ENCODE assay signal across 18 mouse cellular contexts in genomic region chr11:79215539-79215938, GRCm38 (mm10). TPM values are rescaled to one million over a fixed set of nuclear protein-coding genes. Genes with fewer than 3 reads are reported as not detected.
DNase-seq lines count a peak whose midpoint lies in the region; ATAC-seq lines count a peak whose summit lies in the region.
"Had no signal": no experiment of that assay in that cellular context is flagged by ENCODE, and none has a peak within 500 bp of the region (broad histone marks: within the 10 kb centered on the region; RNA-seq: fewer than 3 reads in every experiment).

No protein-coding gene starts in this region.

- WGBS in heart, embryonic 13.5 days, result 53% methylated on average over 2 of the region's 2 CpGs
- 65% methylated on average over 2 of the region's 2 CpGs for WGBS in kidney, embryonic 14.5 days

- no peak overlapping the region for H3K4me2 ChIP-seq in heart, embryonic 13.5 days
- H3K4me2 ChIP-seq in kidney, embryonic 14.5 days (replicated peaks; ENCODE audit: low read depth, low read length), result no peak overlapping the region
- H3K4me2 ChIP-seq: embryonic facial prominence, embryonic 15.5 days; midbrain, embryonic 12.5 days had no signal

- no peak overlapping the region for H3K4me3 ChIP-seq in heart, embryonic 13.5 days
- no peak overlapping the region for H3K4me3 ChIP-seq in kidney, embryonic 14.5 days (ENCODE audit: low read length)
- H3K4me3 ChIP-seq: embryonic facial prominence, embryonic 15.5 days; midbrain, embryonic 12.5 days had no signal

- H3K4me1 ChIP-seq in heart, embryonic 13.5 days, result peaks cover 20% of the 10 kb centered on the region
- peaks cover 4% of the 10 kb centered on the region; the same call in 1 of the 2 replicates for H3K4me1 ChIP-seq in kidney, embryonic 14.5 days (ENCODE audit: control insufficient read depth, insufficient read depth, low read length)
- H3K4me1 ChIP-seq: midbrain, embryonic 12.5 days had no signal

- H3K36me3 ChIP-seq in heart, embryonic 13.5 days, result no peaks in the 10 kb centered on the region
- no peaks in the 10 kb centered on the region for H3K36me3 ChIP-seq in kidney, embryonic 14.5 days (ENCODE audit: control insufficient read depth, insufficient read depth, low read length)
- H3K36me3 ChIP-seq: embryonic facial prominence, embryonic 15.5 days; midbrain, embryonic 12.5 days had no signal

- H3K9ac ChIP-seq in heart, embryonic 13.5 days, result peak overlapping the region; percentile 40; the same call in 1 of the 2 replicates
- H3K9ac ChIP-seq in kidney, embryonic 14.5 days (ENCODE audit: low read depth, low read length), result no peak overlapping the region
- H3K9ac ChIP-seq: embryonic facial prominence, embryonic 15.5 days; midbrain, embryonic 12.5 days had no signal

- H3K9me3 ChIP-seq in heart, embryonic 13.5 days, result no peaks in the 10 kb centered on the region
- H3K9me3 ChIP-seq in kidney, embryonic 14.5 days (ENCODE audit: control insufficient read depth, low read length), result no peaks in the 10 kb centered on the region; the same call in 1 of the 2 replicates
- H3K9me3 ChIP-seq: embryonic facial prominence, embryonic 15.5 days; midbrain, embryonic 12.5 days had no signal

- no peak for ATAC-seq in heart, embryonic 13.5 days (ENCODE audit: extremely low read depth, insufficient number of reproducible peaks, low FRiP score, low TSS enrichment)
- ATAC-seq in kidney, embryonic 14.5 days (ENCODE audit: low FRiP score, low TSS enrichment), result no peak
- ATAC-seq: forebrain, embryonic 16.5 days had no signal

- peak overlapping the region; percentile 71 for H3K27ac ChIP-seq in heart, embryonic 13.5 days (replicated peaks)
- H3K27ac ChIP-seq in kidney, embryonic 14.5 days (ENCODE audit: low read depth, low read length), result 0 out of 2 replicates have a peak overlapping the region, but pooled peaks have one; percentile 26
- H3K27ac ChIP-seq: embryonic facial prominence, embryonic 15.5 days; midbrain, embryonic 12.5 days had no signal

- DNase-seq in heart, adult 8-10 months (ENCODE audit: low spot score), result no peak
- no peak for DNase-seq in kidney, postnatal 4 days
- DNase-seq in 3T3-L1 (ENCODE audit: low read depth, low spot score), result peak; percentile 15
- peak; percentile 51 for DNase-seq in Muller cell, postnatal 12 days (ENCODE audit: inconsistent ontology term)
- DNase-seq in cerebellum, adult 11 months, result no peak
- DNase-seq in adrenal gland, postnatal 4 days (ENCODE audit: low spot score in 2 of 2), result no peak
- DNase-seq: adrenal gland, postnatal 14 days; cerebellum, adult 9-11 months; gastrocnemius, postnatal 25 days; left cerebral cortex, postnatal 4 days; lung, postnatal 14 days; spleen, adult 18-20 months; thymus, postnatal 25 days had no signal

- H3K27me3 ChIP-seq in heart, embryonic 13.5 days (replicated peaks), result no peaks in the 10 kb centered on the region
- no peaks in the 10 kb centered on the region for H3K27me3 ChIP-seq in kidney, embryonic 14.5 days (ENCODE audit: control insufficient read depth, insufficient read depth, low read length)
- H3K27me3 ChIP-seq: embryonic facial prominence, embryonic 15.5 days; midbrain, embryonic 12.5 days had no signal

RNA-seq across cellular contexts. Expression of gene Wsb1, which starts 38.9 kb away (rescaled TPM):
- 145 and 149 TPM in 2 replicates for polyA plus RNA-seq in heart, embryonic 13.5 days (2015; fragmentation: Nextera tagmentation; extraction: Ambion mirVana)
- total RNA-seq in heart, adult 8-10 months (2022), result 10 to 100 TPM in 3 of 4 experiments, 1 to 10 TPM in 1; 9.5 to 13.5 (median 12.3) TPM
- 241 and 403 TPM in 2 replicates for polyA plus RNA-seq in kidney, embryonic 14.5 days (2014; fragmentation: Nextera tagmentation; extraction: Ambion mirVana)
- 100 to 1,000 TPM; 103 to 134 TPM for total RNA-seq in adrenal gland, postnatal 4 days (2021)

Comparison
In these comparisons a context has a peak if more than half of its experiments do, and no peak if none do; other contexts are left out.
1. DNase-seq: peak in 3T3-L1 (single experiment) and Muller cell, postnatal 12 days (single experiment); none in heart, adult 8-10 months (single experiment), kidney, postnatal 4 days (0 of 2), cerebellum, adult 11 months (single experiment) and adrenal gland, postnatal 4 days (0 of 2).
2. RNA of gene Wsb1, which starts 38.9 kb away (total RNA-seq): 103 to 134 TPM in adrenal gland, postnatal 4 days; 9.5 to 13.5 TPM in heart, adult 8-10 months; every median in the first group is over 4 times any median in the second.